Comparison of ENCODE assay signal across 14 mouse cellular contexts in genomic region chr3:105872579-105872978, GRCm38 (mm10). TPM values are rescaled to one million over a fixed set of nuclear protein-coding genes. Genes with fewer than 3 reads are reported as not detected.
A peak's percentile ranks its signal among the peaks of the same experiment; 100 is the strongest.
DNase-seq lines count a peak whose midpoint lies in the region; ATAC-seq and TF ChIP-seq lines count a peak whose summit lies in the region.
"Had no signal": no experiment of that assay in that cellular context is flagged by ENCODE, and none has a peak within 500 bp of the region (broad histone marks: within the 10 kb centered on the region; RNA-seq: fewer than 3 reads in every experiment).

No protein-coding gene starts in this region.

- H3K4me3 ChIP-seq in hindbrain, embryonic 13.5 days, result no peak overlapping the region
- no peak overlapping the region for H3K4me3 ChIP-seq in hindbrain, embryonic 10.5 days
- H3K4me3 ChIP-seq in myocyte, result no peak overlapping the region
- H3K4me3 ChIP-seq: liver, embryonic 13.5 days; midbrain, embryonic 13.5 days had no signal

- H3K9me3 ChIP-seq in hindbrain, embryonic 13.5 days, result no peaks in the 10 kb centered on the region
- H3K9me3 ChIP-seq in hindbrain, embryonic 10.5 days, result no peaks in the 10 kb centered on the region
- H3K9me3 ChIP-seq: liver, embryonic 13.5 days; midbrain, embryonic 13.5 days had no signal

- no peaks in the 10 kb centered on the region for H3K36me3 ChIP-seq in hindbrain, embryonic 13.5 days
- no peaks in the 10 kb centered on the region for H3K36me3 ChIP-seq in hindbrain, embryonic 10.5 days
- H3K36me3 ChIP-seq in myocyte (ENCODE audit: control insufficient read depth, insufficient read depth), result no peaks in the 10 kb centered on the region
- H3K36me3 ChIP-seq: liver, embryonic 13.5 days; midbrain, embryonic 13.5 days had no signal

- H3K27me3 ChIP-seq in hindbrain, embryonic 13.5 days, result no peaks in the 10 kb centered on the region
- H3K27me3 ChIP-seq in hindbrain, embryonic 10.5 days (ENCODE audit: insufficient read depth, poor library complexity, severe bottlenecking), result no peaks in the 10 kb centered on the region
- H3K27me3 ChIP-seq in myocyte (ENCODE audit: control insufficient read depth, insufficient read depth, insufficient read length), result peaks cover 5% of the 10 kb centered on the region
- H3K27me3 ChIP-seq: liver, embryonic 13.5 days; midbrain, embryonic 13.5 days had no signal

- 57% methylated on average over 3 of the region's 3 CpGs for WGBS in hindbrain, embryonic 13.5 days
- 62% methylated on average over 3 of the region's 3 CpGs for WGBS in hindbrain, embryonic 10.5 days

- ATAC-seq in hindbrain, embryonic 13.5 days (ENCODE audit: low FRiP score), result no peak
- ATAC-seq: midbrain, embryonic 13.5 days had no signal

- no peaks in the 10 kb centered on the region for H3K79me2 ChIP-seq in myocyte (ENCODE audit: control insufficient read depth, insufficient read depth)

- 0 out of 2 replicates have a peak overlapping the region, but pooled peaks have one; percentile 18 for H3K27ac ChIP-seq in hindbrain, embryonic 13.5 days
- no peak overlapping the region for H3K27ac ChIP-seq in hindbrain, embryonic 10.5 days
- H3K27ac ChIP-seq: liver, embryonic 13.5 days; midbrain, embryonic 13.5 days had no signal

- TF ChIP-seq POLR2A in myocyte (IDR thresholded peaks at IDR 0.05; ENCODE audit: insufficient read length, low read depth), result no peak

- H3K4me1 ChIP-seq in hindbrain, embryonic 13.5 days (replicated peaks), result 0 out of 2 replicates have a peak, but pooled peaks cover 4% of the 10 kb centered on the region
- H3K4me1 ChIP-seq in hindbrain, embryonic 10.5 days (replicated peaks), result peaks cover 14% of the 10 kb centered on the region

- H3K9ac ChIP-seq in hindbrain, embryonic 13.5 days, result no peak overlapping the region
- H3K9ac ChIP-seq: liver, embryonic 13.5 days; midbrain, embryonic 13.5 days had no signal

- peak; percentile 40 for DNase-seq in adrenal gland, postnatal 14 days
- DNase-seq in adrenal gland, postnatal 10 days, result no peak
- no peak for DNase-seq in hindbrain, embryonic 10.5 days (ENCODE audit: low spot score)
- peak; percentile 9 for DNase-seq in lung, postnatal 10 days
- DNase-seq in lung, adult 18-20 months, result no peak
- DNase-seq in urinary bladder, postnatal 25 days (ENCODE audit: low spot score), result no peak
- DNase-seq: cerebellum, postnatal 36 days; gastrocnemius, postnatal 10 days; layer of hippocampus, postnatal 36 days; liver, embryonic 13.5 days; thymus, postnatal 4 days had no signal

- no peak overlapping the region for H3ac ChIP-seq in myocyte (ENCODE audit: control insufficient read depth, insufficient read length)

- H3K4me2 ChIP-seq in hindbrain, embryonic 13.5 days, result no peak overlapping the region
- peak overlapping the region; percentile 59 for H3K4me2 ChIP-seq in myocyte (ENCODE audit: low read depth)
- H3K4me2 ChIP-seq: liver, embryonic 13.5 days; midbrain, embryonic 13.5 days had no signal

TF ChIP-seq in myocyte, 11 proteins besides CTCF, POLR2A, EP300 and RAD21:
- no peak for TF ChIP-seq CEBPB (IDR thresholded peaks at IDR 0.05; ENCODE audit: insufficient read depth, poor library complexity, severe bottlenecking)

RNA-seq across cellular contexts. Expression of gene Tmigd3, which starts 1.9 kb away (rescaled TPM):
- 0.38 TPM in 1 of 2 replicates, not detected in the other for total RNA-seq in adrenal gland, postnatal 14 days (2021)
- total RNA-seq in adrenal gland, postnatal 10 days (2021), result under 1 TPM in 1 of 2 experiments, not detected in 1; 0.33 TPM
- polyA plus RNA-seq in hindbrain, embryonic 13.5 days (2015; fragmentation: Nextera tagmentation; extraction: Ambion mirVana), result not detected in 2 replicates
- not detected in 2 replicates for polyA plus RNA-seq in hindbrain, embryonic 10.5 days (2016; fragmentation: Nextera tagmentation; extraction: Ambion mirVana)
- 0.48 TPM for polyA plus RNA-seq in myocyte (2012; fragmentation: generic; extraction: Trizol)
- total RNA-seq: layer of hippocampus, postnatal 36 days had no signal
- polyA plus RNA-seq: midbrain, embryonic 13.5 days had no signal

RNA-seq across cellular contexts. Expression of gene Adora3, which starts 1.9 kb away (rescaled TPM):
- 0.33 TPM in 1 of 2 replicates, not detected in the other for total RNA-seq in adrenal gland, postnatal 14 days (2021)
- total RNA-seq in adrenal gland, postnatal 10 days (2021), result under 1 TPM in 1 of 2 experiments, not detected in 1; 0.54 TPM
- 0.26 and 0.30 TPM in 2 replicates for polyA plus RNA-seq in hindbrain, embryonic 13.5 days (2015; fragmentation: Nextera tagmentation; extraction: Ambion mirVana)
- 0.27 TPM in 1 of 2 replicates, not detected in the other for polyA plus RNA-seq in hindbrain, embryonic 10.5 days (2016; fragmentation: Nextera tagmentation; extraction: Ambion mirVana)
- polyA plus RNA-seq in myocyte (2012; fragmentation: generic; extraction: Trizol), result not detected

RNA-seq across cellular contexts. Expression of gene I830077J02Rik, which starts 59.9 kb away (rescaled TPM):
- total RNA-seq in adrenal gland, postnatal 14 days (2021), result 1.5 and 1.9 TPM in 2 replicates
- 1 to 10 TPM; 1.6 TPM for total RNA-seq in adrenal gland, postnatal 10 days (2021)
- 0.25 and 1.1 TPM in 2 replicates for polyA plus RNA-seq in hindbrain, embryonic 13.5 days (2015; fragmentation: Nextera tagmentation; extraction: Ambion mirVana)
- polyA plus RNA-seq in hindbrain, embryonic 10.5 days (2016; fragmentation: Nextera tagmentation; extraction: Ambion mirVana), result 0.65 and 0.80 TPM in 2 replicates
- 0.07 TPM for polyA plus RNA-seq in myocyte (2012; fragmentation: generic; extraction: Trizol)

Comparison
In these comparisons a context has a peak if more than half of its experiments do, and no peak if none do; other contexts are left out.
1. DNase-seq: peak in adrenal gland, postnatal 14 days (single experiment) and lung, postnatal 10 days (single experiment); none in adrenal gland, postnatal 10 days (single experiment), hindbrain, embryonic 10.5 days (single experiment), lung, adult 18-20 months (0 of 2) and urinary bladder, postnatal 25 days (single experiment).